15 mouse cellular contexts compared by ENCODE assay signal in genomic region chr5:147834841-147835500, GRCm38 (mm10). TPM values are rescaled to one million over a fixed set of nuclear protein-coding genes. Genes with fewer than 3 reads are reported as not detected.
DNase-seq lines count a peak whose midpoint lies in the region; ATAC-seq and TF ChIP-seq lines count a peak whose summit lies in the region.
"Had no signal": no experiment of that assay in that cellular context is flagged by ENCODE, and none has a peak within 500 bp of the region (broad histone marks: within the 10 kb centered on the region; RNA-seq: fewer than 3 reads in every experiment).

No protein-coding gene starts in this region.

- no peak for ATAC-seq in heart, embryonic 11.5 days (replicated peaks; ENCODE audit: insufficient number of reproducible peaks, low FRiP score, low TSS enrichment)
- ATAC-seq in embryonic facial prominence, embryonic 11.5 days (replicated peaks; ENCODE audit: insufficient number of reproducible peaks, low FRiP score, low TSS enrichment, low read depth): no peak
- no peak for ATAC-seq in granulocyte monocyte progenitor cell, adult 5-6 weeks (replicated peaks; ENCODE audit: poor library complexity, severe bottlenecking)
- ATAC-seq: activated CD4-positive, CD25-positive, alpha-beta regulatory T cell, adult 4 months; CD4-positive, CD25-positive, alpha-beta regulatory T cell, adult 4 months; intestine, embryonic 16.5 days had no signal

- H3K4me2 ChIP-seq in heart, embryonic 11.5 days: peak overlapping the region; percentile 47
- no peak overlapping the region for H3K4me2 ChIP-seq in embryonic facial prominence, embryonic 11.5 days (ENCODE audit: low read depth, low read length)

- H3K4me1 ChIP-seq in heart, embryonic 11.5 days (ENCODE audit: control insufficient read depth, insufficient read depth, low read length): no peaks in the 10 kb centered on the region
- no peaks in the 10 kb centered on the region for H3K4me1 ChIP-seq in heart, adult 2 months (ENCODE audit: control insufficient read depth, insufficient read depth, low read length)
- peaks cover 7% of the 10 kb centered on the region for H3K4me1 ChIP-seq in ES-Bruce4 (ENCODE audit: control insufficient read depth, insufficient read depth, low read length)
- no peaks in the 10 kb centered on the region for H3K4me1 ChIP-seq in embryonic facial prominence, embryonic 11.5 days (ENCODE audit: control insufficient read depth, insufficient read depth, low read length)

- no peaks in the 10 kb centered on the region for H3K9me3 ChIP-seq in heart, embryonic 11.5 days (replicated peaks; ENCODE audit: control insufficient read depth, low read length)
- H3K9me3 ChIP-seq in ES-Bruce4 (replicated peaks; ENCODE audit: control insufficient read depth, insufficient read depth, low read length, poor library complexity, severe bottlenecking): no peaks in the 10 kb centered on the region
- no peaks in the 10 kb centered on the region for H3K9me3 ChIP-seq in embryonic facial prominence, embryonic 11.5 days (replicated peaks; ENCODE audit: control insufficient read depth, low read length)

- intact Hi-C loops in heart, adult 2 months (cut with DNase I): no loop called here

- TF ChIP-seq EP300 in heart, adult 2 months (IDR thresholded peaks at IDR 0.05; ENCODE audit: insufficient read depth, low read depth, low read length): no peak
- TF ChIP-seq EP300 in ES-Bruce4 (IDR thresholded peaks at IDR 0.05; ENCODE audit: insufficient read depth, low read depth, low read length): 0 out of 2 replicates have a peak, but pooled peaks have one; percentile 17

- 0 out of 2 replicates have a peak, but pooled peaks cover 3% of the 10 kb centered on the region for H3K27me3 ChIP-seq in heart, embryonic 11.5 days (ENCODE audit: control insufficient read depth, insufficient read depth, low read length)
- no peaks in the 10 kb centered on the region for H3K27me3 ChIP-seq in heart, adult 2 months (ENCODE audit: control insufficient read depth, insufficient read depth, low read length)
- H3K27me3 ChIP-seq in ES-Bruce4 (ENCODE audit: control insufficient read depth, insufficient read depth, low read length, poor library complexity, severe bottlenecking): no peaks in the 10 kb centered on the region
- H3K27me3 ChIP-seq in embryonic facial prominence, embryonic 11.5 days (ENCODE audit: control insufficient read depth, insufficient read depth, low read length): no peaks in the 10 kb centered on the region

- no peak for TF ChIP-seq CTCF in heart, adult 2 months (IDR thresholded peaks at IDR 0.05)
- TF ChIP-seq CTCF in ES-Bruce4 (IDR thresholded peaks at IDR 0.05; ENCODE audit: low read depth, low read length): no peak

- no peaks in the 10 kb centered on the region for H3K79me2 ChIP-seq in heart, adult 2 months (replicated peaks; ENCODE audit: control insufficient read depth, insufficient read depth, low read length)

- DNase-seq in heart, adult 2 months: no peak
- DNase-seq in embryonic facial prominence, embryonic 11.5 days (ENCODE audit: low spot score): peak; percentile 39
- DNase-seq in kidney, postnatal 36 days: peak; percentile 27 to 50
- DNase-seq in thymus, postnatal 4 days: no peak
- DNase-seq in layer of hippocampus, adult 9-11 months: no peak
- DNase-seq: cerebellum, adult 11-12 months; right cerebral cortex, adult 18-20 months; thymus, adult 2 months had no signal

- 7% methylated on average over 17 of the region's 17 CpGs for WGBS in heart, embryonic 11.5 days (ENCODE audit: insufficient replicate concordance)
- WGBS in heart, adult 2 months: 14% methylated on average over 17 of the region's 17 CpGs
- 5% methylated on average over 17 of the region's 17 CpGs for WGBS in embryonic facial prominence, embryonic 11.5 days

- H3K27ac ChIP-seq in heart, embryonic 11.5 days (ENCODE audit: low read depth, low read length): no peak overlapping the region
- H3K27ac ChIP-seq in heart, adult 2 months: no peak overlapping the region
- H3K27ac ChIP-seq in ES-Bruce4 (ENCODE audit: insufficient read depth, low read length): no peak overlapping the region
- no peak overlapping the region for H3K27ac ChIP-seq in embryonic facial prominence, embryonic 11.5 days (replicated peaks; ENCODE audit: low read depth, low read length)
- H3K27ac ChIP-seq: liver, embryonic 14.5 days had no signal

- H3K4me3 ChIP-seq in heart, embryonic 11.5 days (ENCODE audit: low read depth, low read length): no peak overlapping the region
- no peak overlapping the region for H3K4me3 ChIP-seq in heart, adult 2 months
- no peak overlapping the region for H3K4me3 ChIP-seq in ES-Bruce4 (ENCODE audit: low read depth, low read length)
- no peak overlapping the region for H3K4me3 ChIP-seq in embryonic facial prominence, embryonic 11.5 days (ENCODE audit: low read depth, low read length)

- H3K9ac ChIP-seq in heart, embryonic 11.5 days (ENCODE audit: low read depth, low read length): no peak overlapping the region
- no peak overlapping the region for H3K9ac ChIP-seq in heart, adult 2 months (ENCODE audit: low read depth, low read length)
- no peak overlapping the region for H3K9ac ChIP-seq in ES-Bruce4 (ENCODE audit: low read depth, poor library complexity, severe bottlenecking)
- no peak overlapping the region for H3K9ac ChIP-seq in embryonic facial prominence, embryonic 11.5 days (replicated peaks; ENCODE audit: low read length)
- H3K9ac ChIP-seq: liver, embryonic 14.5 days had no signal

- TF ChIP-seq POLR2A in heart, adult 2 months (IDR thresholded peaks at IDR 0.05; ENCODE audit: insufficient read depth, low read depth, low read length): no peak
- no peak for TF ChIP-seq POLR2A in ES-Bruce4 (IDR thresholded peaks at IDR 0.05; ENCODE audit: insufficient read depth, low read length)

- H3K36me3 ChIP-seq in heart, embryonic 11.5 days (ENCODE audit: control insufficient read depth, insufficient read depth, low read length): no peaks in the 10 kb centered on the region
- no peaks in the 10 kb centered on the region for H3K36me3 ChIP-seq in heart, adult 2 months (ENCODE audit: control insufficient read depth, insufficient read depth, low read length)
- H3K36me3 ChIP-seq in ES-Bruce4 (ENCODE audit: control insufficient read depth, insufficient read depth, low read length, poor library complexity, severe bottlenecking): no peaks in the 10 kb centered on the region
- no peaks in the 10 kb centered on the region for H3K36me3 ChIP-seq in embryonic facial prominence, embryonic 11.5 days (replicated peaks; ENCODE audit: control insufficient read depth, insufficient read depth, low read depth, low read length)

RNA-seq across cellular contexts. Expression of gene Pomp, which starts 25.3 kb away (rescaled TPM):
- 350 and 393 TPM in 2 replicates for polyA plus RNA-seq in heart, embryonic 11.5 days (2014; fragmentation: Nextera tagmentation; extraction: Ambion mirVana)
- total RNA-seq in heart, adult 2 months (2021): 100 to 1,000 TPM; 137 to 176 TPM
- 86.5 and 118 TPM in 2 replicates for polyA plus RNA-seq in heart, adult 2 months (2012; rRNA removed)
- 249 and 270 TPM in 2 replicates for polyA plus RNA-seq in ES-Bruce4 (2011; ENCODE audit: insufficient read depth, insufficient read length, low read depth, missing spikeins)
- 592 TPM in 2 replicates for polyA plus RNA-seq in embryonic facial prominence, embryonic 11.5 days (2014; fragmentation: Nextera tagmentation; extraction: Ambion mirVana)
- 189 and 198 TPM in 2 replicates for total RNA-seq in granulocyte monocyte progenitor cell, adult 5-6 weeks (2014; fragmentation: Nextera tagmentation)
- 144 and 173 TPM in 2 replicates for total RNA-seq in granulocyte monocyte progenitor cell, adult 5-6 weeks (2017)

RNA-seq across cellular contexts. Expression of gene Slc46a3, which starts 59.6 kb away (rescaled TPM):
- polyA plus RNA-seq in heart, embryonic 11.5 days (2014; fragmentation: Nextera tagmentation; extraction: Ambion mirVana): 4.5 and 4.7 TPM in 2 replicates
- total RNA-seq in heart, adult 2 months (2021): 10 to 100 TPM in 1 of 2 experiments, 1 to 10 TPM in 1; 7.1 to 16.4 TPM
- 22.5 and 30.1 TPM in 2 replicates for polyA plus RNA-seq in heart, adult 2 months (2012; rRNA removed)
- polyA plus RNA-seq in ES-Bruce4 (2011; ENCODE audit: insufficient read depth, insufficient read length, low read depth, missing spikeins): 2.5 and 3.9 TPM in 2 replicates
- 2.6 and 3.6 TPM in 2 replicates for polyA plus RNA-seq in embryonic facial prominence, embryonic 11.5 days (2014; fragmentation: Nextera tagmentation; extraction: Ambion mirVana)
- total RNA-seq in granulocyte monocyte progenitor cell, adult 5-6 weeks (2014; fragmentation: Nextera tagmentation): 0.38 and 2.4 TPM in 2 replicates
- 0.82 and 1.2 TPM in 2 replicates for total RNA-seq in granulocyte monocyte progenitor cell, adult 5-6 weeks (2017)

Comparison
In these comparisons a context has a peak if more than half of its experiments do, and no peak if none do; other contexts are left out.
1. DNase-seq: peak in embryonic facial prominence, embryonic 11.5 days (single experiment) and kidney, postnatal 36 days (2 of 2); none in heart, adult 2 months (0 of 2), thymus, postnatal 4 days (single experiment) and layer of hippocampus, adult 9-11 months (single experiment).